Mouse (Mus musculus) erythroblast, adult 5-6 weeks (primary cell): ENCODE data around the gene Eif5a. TPM values are rescaled to one million over a fixed set of nuclear protein-coding genes. Genes with fewer than 3 reads are reported as not detected.
A peak's percentile ranks its signal among the peaks of the same experiment; 100 is the strongest.
"Not testable (repeated sequence)": the region's sequence is repeated elsewhere in the genome, so short reads cannot be mapped to it uniquely, and the experiment has no call there.

Experiments
- ATAC-seq: replicated peaks from 2 replicates; pipeline ENCODE4 v1.8.0; 2016; ENCODE audit warnings: moderate number of reproducible peaks, mild to moderate bottlenecking, moderate TSS enrichment, inconsistent platforms; ENCODE audit not compliant: poor library complexity, low FRiP score, severe bottlenecking
- total RNA-seq, 2 experiments: library from RNA; stranded (forward) in 1 of 2; stranded (reverse) in 1 of 2; fragments of 150-400 nt in 1 of 2; fragments of 200-764, 138-1000 nt in 1 of 2; gene quantifications; 2 replicates each; pipeline versions ENCODE4 v1.2.3 to v1.2.4; 2015 to 2017; ENCODE audit warnings: low replicate concordance in 2 of 2

Eif5a gene
- total RNA-seq, 2 experiments from 2014 or later, result 205 to 340 TPM

DNA sequence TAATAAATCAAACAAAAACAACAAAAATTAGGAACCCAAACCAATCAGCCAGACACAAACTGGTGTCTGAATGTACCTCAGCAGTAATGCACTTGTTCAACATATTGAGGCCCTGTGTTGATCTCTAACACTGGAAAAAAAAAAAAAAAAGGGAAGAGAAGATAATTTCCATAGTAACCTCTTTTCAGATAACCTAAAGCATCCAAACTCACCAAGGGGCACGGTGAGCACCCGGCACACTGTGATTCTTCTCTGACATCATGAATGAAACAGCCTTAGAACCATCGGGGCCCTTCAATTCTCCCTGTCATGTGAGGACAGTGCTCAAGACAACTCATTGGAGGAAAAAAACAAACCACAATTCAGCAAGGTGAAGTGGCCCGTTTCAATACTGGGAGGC, 8.0 kb upstream of the Eif5a start:
- no peak for ATAC-seq

DNA sequence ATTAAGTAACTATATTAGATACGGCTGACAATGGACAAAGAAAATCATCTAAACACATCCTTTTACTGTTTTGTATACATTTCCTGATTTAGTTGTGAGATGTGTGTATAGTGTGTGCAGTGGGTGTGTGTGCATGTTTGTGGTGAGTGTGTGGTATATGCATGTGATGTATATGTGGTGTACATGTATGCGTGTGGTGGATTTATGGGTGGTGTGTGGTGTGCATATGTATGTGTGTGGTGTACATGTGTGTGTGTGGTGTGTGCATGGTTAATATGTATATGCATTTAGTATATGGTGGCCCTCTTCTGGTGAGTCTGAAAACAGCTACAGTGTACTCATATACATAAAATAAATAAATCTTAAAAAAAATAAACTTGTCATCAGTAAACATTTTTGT, 5.7 kb upstream of the Eif5a start:
- ATAC-seq, result no peak

DNA sequence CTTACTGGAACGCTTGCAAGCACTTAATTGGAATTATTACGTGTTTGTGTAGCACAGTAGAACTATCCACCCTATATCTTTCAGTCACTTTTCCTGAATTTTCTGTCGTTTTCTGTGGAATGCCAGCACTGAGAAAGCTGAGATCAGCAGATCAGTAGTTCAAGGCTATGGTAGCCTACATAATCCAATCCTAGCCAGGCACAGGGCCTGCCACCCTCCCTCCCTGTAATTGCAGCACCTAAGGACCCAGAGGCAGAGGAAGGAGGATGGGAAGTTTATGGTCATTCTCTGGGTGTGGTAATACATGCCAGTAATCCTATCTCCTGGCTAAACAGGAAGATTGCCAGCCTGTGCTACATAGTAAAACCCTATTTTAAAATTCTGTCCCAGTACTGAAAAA, 1.0 kb upstream of the Eif5a start:
- ATAC-seq, result no peak

DNA sequence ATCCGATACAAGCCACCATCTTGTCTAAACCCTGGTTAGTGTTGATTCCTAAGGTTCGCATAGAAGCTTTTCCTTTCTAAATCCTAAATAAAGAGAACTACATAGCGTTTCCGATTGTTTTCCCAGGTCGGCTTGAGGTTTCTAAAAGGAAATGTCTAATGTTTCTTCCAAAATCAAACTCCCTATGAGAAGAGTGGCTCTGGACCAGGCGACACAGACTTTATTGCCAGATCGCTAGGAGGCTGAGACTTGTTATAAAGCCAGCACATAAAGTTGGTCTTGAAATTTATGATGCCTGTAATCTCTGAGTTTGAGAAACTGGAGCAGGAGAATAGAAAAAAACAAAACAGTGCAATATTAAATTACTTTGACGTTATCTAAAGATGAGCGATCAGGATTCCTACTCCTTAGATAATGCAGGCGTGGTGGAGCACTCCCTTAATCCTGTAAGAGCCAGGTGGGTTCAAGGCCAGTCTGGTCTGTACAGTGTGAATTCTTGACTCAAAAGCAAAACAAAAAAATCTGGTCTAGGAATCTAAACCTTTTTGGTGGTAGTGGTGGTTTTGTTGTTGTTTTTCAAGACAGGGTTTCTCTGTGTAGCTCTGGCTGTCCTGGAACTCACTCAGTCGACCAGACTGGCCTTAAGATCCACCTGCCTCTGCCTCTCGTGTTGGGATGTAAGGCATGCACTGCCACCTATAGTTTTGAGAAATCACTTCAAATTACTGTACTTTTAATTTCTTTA, 426 bp upstream of the Eif5a start:
- no peak for ATAC-seq

DNA sequence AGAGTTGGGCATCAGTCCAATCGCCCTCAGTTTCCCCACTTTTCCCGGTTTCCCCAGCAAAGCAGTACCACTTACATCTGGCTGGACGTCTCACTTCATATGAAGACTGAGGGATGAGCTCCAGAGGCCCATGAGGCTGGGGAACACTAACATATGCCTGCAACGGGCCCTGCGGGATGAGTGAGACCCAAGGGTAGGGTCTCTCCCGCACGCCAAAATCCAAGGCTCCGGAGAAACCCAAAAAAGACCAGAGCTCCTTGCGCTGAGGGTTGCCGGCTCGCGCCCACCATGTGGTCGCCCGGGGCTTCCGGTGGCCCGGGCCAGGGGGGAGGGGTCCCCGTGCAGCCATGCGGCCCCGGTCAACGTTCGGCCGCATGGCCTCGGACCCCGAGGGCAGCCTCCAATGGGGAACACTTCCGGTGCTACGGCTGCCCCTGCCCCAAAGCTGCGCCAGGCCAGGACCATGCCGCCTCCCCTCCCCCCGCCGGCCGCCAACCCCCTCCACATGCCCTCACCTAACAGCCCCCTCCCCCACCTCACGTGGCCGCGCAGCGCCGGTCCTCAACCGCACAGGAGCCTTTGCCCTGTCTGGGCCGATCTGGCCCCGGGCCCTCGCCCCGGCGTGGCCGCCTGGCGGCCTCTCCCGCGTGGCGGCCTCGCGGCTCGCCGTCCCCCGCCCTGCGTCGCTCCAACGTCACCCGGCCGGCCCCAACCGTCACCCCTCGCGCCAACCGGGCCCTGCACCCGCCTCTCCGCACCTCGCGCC, 1.3 kb downstream of the Eif5a start:
- ATAC-seq, result no peak

DNA sequence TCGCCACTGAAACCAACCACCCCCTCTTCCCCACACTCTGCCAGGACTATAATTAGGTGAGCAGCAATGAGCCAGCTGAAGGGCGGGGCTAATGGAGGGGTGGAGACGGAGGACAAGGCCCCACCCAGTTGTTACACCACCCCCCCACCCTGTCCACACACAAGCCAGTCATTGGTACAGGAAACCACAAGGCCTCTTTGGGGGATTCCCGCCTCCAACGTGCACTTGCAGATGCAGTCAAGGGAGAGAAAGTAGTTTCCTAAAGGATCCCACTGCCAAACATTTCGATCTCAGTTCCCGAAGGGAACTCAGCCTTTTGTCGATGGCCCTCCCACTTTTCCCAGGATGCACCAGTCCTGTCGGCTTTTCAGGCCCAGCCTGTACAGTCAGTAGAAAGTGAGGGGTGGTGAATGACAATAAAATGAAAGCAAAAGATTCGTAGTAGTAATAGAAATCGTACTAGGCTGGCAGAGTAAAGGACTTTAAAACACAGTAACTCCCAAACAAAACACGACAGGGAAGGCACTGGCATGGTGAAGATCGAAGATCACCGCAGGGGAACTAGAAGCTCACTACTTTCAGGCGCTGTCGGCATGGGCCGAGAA, 2.0 kb downstream of the Eif5a start:
- peak; percentile 61 for ATAC-seq

DNA sequence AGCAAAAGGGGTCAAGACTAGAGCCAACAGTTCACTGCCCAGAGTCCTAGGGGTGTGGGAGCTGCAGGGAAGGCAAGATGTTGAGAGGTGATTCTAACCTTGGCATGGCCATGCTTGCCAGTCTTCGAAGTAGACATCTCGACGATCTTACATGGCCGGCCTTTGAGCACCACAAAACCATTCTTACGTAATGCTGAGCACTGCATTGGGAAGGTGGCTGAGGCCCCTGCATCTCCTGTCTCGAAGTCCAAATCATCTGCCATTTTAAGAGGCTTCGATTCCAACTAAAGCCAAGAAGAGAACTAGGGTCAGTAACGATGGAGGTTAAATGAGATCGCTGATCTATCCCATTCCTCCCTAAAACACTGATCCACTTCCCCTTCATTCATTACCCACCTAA, 2.7 kb downstream of the Eif5a start:
- ATAC-seq, result no peak

DNA sequence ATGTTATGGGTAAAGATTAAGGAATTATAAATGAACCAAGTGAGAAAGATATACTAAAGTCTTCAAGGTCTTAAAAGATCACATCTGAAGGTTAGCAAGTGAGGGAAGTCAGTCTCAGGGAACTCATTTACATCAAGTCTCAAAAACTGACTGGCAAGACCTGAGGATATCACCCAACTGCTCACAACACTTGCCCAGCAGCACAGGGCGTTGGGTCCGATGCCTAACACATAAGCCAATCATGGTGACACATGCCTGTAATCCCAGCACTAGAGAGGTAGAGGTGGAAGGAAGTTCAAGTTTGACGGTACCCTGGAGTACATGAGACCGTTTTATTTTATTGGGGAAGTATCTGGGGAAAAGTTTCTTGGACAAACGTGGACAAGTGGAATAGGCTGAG, 3.6 kb downstream of the Eif5a start:
- ATAC-seq, result no peak

DNA sequence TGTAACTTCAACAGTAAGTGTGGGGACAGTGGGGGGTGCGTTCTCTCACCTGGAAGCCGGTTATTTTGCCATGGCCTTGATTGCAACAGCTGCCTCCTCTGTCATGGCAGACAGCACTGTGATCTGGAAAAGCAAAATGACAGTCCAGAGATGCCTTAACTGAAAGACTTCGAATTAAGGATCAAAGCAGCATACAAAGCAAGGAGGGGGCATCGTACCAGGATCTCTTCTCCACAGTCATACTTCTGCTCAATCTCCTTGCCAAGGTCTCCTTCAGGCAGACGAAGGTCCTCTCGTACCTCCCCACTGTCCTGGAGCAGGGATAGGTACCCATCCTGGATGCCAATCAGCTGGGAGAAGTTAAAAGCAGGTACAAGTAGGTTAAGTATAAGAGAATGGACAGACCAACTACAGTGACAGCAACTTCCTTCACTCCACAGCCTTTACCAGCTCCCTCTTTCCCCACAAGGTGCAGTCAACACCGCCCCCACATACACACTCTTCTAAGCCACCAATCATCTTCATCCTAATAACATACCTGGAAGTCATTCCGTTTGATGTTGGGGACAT, 4.3 kb downstream of the Eif5a start:
- no peak for ATAC-seq

DNA sequence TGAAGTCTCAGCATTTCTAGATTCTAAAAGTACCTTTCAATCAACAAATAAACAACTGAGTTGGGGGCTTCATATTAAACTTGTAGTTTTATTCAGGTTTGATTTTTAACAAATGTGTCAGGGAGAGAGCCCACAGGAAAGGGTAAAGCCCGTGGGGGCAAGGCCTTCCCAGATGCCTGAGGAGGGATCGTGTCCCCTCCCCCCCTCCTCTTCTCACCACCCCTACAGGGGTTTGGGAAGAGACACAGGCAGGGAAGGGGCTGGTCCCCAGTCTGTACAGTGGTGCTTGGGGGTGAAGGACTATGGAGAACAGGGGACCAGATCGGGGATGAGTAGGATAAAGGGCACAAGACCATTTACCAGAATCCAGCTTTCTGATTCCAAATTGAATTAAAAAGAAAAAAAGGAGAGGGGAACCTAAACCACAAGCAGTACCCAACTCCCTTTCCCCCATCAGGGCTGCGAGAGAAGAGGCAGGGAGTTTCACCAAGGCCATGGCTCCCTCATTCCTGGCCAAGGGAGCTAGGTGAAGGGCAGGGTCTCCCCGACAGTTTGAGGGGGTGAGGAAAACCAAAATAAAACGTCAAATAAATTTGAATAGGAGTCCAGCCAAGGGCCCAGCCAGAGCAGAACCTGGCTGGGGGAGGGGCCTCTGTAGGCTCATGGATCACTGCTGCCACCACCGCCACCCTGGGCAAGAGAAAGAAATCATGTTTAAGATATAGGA, 4.9 kb downstream of the Eif5a start:
- not testable (repeated sequence) for ATAC-seq

DNA sequence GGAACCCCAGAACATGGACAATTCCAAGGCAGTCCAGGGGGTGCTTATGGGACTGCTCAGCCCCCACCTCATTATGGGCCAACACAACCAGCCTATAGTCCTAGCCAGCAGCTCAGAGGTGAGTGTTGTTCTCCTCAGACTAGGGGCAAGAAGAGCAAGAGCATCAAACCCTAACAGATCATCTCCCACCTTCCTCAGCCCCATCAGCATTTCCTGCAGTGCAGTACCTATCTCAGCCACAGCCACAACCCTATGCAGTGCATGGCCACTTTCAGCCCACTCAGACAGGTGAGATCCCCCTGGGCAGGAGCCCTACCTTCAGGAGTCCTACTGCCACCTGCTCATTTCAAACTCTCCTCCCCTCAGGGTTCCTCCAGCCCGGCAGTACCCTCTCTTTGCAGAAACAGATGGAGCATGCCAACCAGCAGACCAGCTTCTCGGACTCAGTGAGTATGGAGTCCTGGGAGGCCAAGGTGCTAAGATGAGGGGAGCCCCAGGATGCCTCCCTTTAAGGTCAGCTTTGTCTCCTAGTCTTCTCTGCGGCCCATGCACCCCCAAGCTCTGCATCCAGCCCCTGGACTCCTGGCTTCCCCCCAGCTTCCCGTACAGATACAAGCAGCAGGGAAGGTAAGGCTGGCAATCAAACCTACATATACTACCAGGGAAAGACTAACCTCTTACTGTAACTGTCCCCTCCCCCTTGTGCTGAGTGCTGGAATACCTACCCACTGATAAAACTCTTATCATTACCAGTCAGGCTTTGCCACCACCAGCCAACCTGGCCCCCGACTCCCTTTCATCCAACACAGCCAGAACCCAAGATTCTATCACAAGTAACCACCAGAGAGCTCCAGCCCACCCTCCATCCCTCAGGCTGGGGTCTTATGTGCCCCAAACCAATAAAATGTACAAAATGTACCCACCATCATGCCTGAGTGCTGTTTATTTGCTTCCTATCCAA, 5.8 kb downstream of the Eif5a start:
- ATAC-seq, result peak; percentile 59

DNA sequence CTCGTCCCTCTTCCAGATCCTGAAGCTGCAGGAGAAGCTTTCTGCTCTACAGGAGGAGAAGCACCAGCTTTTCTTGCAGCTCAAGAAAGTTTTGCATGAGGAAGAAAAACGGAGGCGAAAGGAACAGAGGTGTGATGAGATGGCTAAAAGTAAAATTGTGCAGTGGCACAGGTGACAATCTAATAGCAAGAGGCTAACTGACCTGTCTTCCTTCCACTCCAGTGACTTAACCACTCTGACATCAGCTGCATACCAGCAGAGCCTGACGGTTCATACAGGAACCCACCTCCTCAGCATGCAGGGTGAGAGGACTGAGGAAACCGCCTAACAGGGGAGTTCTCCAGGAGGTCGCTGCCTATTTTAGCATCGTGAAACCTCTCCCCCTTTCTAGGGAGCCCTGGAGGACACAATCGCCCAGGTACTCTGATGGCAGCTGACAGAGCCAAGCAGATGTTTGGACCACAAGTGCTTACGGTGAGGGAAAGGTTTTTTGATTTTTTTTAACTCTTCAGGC, 6.8 kb downstream of the Eif5a start:
- no peak for ATAC-seq

DNA sequence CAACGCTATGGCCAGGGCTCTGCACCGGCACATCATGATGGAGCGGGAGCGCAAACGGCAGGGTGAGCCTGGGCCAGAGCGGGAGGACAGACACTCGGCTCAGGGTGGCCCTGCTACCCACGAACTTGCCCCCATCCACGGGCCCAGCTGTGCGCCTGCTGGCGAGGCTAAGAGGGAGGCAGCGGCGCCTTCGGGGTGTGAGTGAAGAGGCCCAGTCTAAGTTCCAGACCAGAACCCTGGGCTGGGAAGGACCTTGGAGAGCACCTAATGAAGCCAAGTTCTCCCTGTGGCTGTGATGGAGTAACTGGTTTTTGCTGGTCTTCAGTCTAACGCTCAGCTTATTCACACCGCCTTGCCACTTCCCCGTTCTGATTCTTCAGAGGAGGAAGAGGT, 7.4 kb downstream of the Eif5a start:
- peak; percentile 11 for ATAC-seq

DNA sequence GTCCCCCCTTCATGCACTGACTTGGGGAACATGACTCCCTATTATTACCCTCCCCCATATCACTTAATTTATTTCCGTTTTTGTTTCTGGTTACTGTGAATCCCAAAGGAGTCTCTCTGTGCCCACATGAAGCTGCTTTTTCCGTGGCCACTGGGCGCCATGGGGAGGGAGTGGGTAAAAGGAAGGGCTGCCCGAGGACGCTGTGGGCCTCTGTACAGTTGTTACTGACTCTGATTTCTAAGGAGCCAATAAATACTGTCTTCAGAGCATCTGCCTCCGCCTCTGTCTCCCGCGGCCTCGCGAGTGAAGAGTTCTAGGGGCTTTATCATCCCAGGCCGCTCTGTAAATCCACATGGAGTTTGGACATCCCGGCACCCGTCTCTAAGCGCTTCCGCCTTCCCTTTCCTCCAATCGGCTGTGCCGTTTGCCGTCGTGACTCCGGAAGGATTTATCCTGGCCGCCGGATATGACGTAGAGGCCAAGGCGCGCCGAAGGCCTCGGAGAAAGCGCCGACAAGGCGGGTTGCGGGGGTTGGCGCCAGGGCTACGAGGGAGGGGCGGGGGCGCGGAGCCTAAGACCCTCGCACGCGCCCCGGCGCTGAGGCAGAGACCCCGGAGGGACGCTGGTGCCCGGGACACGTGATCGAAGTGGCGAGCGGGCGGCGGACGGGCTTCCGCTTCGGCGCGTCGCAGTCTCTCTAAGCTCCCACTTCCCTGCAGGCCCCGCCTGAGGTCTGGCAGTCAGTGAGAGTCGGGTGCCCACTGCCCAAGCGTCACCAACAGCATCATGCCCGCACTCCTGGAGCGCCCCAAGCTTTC, 8.0 kb downstream of the Eif5a start, which contains the start of gene Gps2:
TSS of gene Gps2 (plus strand) at position 335 of the 818 bp plus-strand sequence.
- ATAC-seq, result peak; percentile 79

DNA sequence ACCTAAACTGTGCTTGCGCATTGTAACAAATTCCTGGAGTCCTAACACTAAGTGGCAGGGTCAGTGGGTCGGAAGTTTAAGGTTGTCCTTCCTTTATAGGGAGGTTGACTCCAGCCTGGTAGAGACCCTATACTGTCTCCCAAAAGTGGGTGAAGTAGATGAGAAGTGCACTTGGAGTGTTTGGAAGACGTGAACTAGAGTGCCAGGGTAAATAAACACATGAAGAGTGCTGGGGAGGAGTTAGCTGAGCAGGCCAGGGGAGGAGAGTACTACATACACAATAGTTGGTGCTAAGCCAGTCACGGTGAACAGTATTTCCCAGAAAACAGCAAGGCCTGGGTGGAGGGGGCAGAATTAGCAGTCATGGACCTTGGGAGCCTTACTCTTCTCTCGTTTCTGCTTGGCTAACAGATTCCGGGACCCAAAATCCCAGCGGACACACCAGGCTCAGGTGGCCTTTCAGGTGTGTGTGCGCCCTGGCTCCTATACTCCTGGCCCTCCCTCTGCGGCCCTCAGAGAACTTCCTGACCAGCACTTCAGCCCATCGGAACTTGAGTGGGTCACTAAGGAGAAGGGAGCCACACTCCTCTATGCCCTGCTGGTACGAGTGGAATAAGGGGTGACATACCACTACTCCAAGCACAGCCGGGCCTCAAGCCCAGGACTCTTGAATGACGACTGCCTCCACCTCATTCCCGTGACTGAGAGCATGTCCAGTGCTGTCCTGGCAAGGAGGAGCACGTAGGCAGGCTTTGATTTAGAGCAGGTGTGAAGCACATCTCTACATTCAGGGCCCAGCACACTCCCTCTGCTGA, 8.8 kb downstream of the Eif5a start:
- no peak for ATAC-seq

DNA sequence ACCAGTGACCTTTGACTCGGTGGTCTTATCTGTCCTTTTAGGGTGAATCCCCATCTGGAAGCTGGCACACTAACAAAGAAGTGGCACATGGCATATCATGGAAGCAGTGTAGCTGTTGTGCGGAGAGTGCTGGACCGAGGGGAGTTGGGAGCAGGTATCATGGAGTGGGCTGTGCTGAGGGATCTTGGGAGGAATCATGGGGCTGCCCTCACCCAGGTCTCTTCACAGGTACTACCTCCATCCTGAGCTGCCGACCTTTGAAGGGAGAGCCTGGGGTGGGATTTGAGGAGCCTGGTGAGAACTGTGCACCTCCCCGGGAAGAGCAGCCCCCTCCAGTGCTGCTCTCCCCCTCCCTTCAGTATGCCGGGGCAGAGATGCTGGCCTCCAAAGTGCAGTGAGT, 10.1 kb downstream of the Eif5a start:
- ATAC-seq, result no peak
